7 mouse cellular contexts compared by ENCODE assay signal in genomic region chr11:115881002-115881401, GRCm38 (mm10). TPM values are rescaled to one million over a fixed set of nuclear protein-coding genes. Genes with fewer than 3 reads are reported as not detected.
DNase-seq lines count a peak whose midpoint lies in the region; ATAC-seq and TF ChIP-seq lines count a peak whose summit lies in the region.

No protein-coding gene starts in this region.

- no peak; the same call in 1 of the 2 replicates for ATAC-seq in G1E (ENCODE audit: extremely low read depth, insufficient number of reproducible peaks, low FRiP score, poor library complexity, severe bottlenecking)
- ATAC-seq in neural tube, embryonic 11.5 days (ENCODE audit: insufficient read depth, low FRiP score, low TSS enrichment) = no peak

- no peaks in the 10 kb centered on the region for H3K36me3 ChIP-seq in G1E (replicated peaks)
- H3K36me3 ChIP-seq in embryonic facial prominence, embryonic 10.5 days (replicated peaks) = no peaks in the 10 kb centered on the region
- no peaks in the 10 kb centered on the region for H3K36me3 ChIP-seq in neural tube, embryonic 11.5 days (ENCODE audit: control insufficient read depth, insufficient read depth, low read length)
- no peaks in the 10 kb centered on the region for H3K36me3 ChIP-seq in heart, embryonic 10.5 days

- no peaks in the 10 kb centered on the region for H3K9me3 ChIP-seq in G1E (replicated peaks)
- H3K9me3 ChIP-seq in embryonic facial prominence, embryonic 10.5 days = no peaks in the 10 kb centered on the region
- no peaks in the 10 kb centered on the region for H3K9me3 ChIP-seq in neural tube, embryonic 11.5 days (ENCODE audit: control insufficient read depth, low read length)
- no peaks in the 10 kb centered on the region for H3K9me3 ChIP-seq in heart, embryonic 10.5 days

- 23% methylated on average over 5 of the region's 5 CpGs for WGBS in embryonic facial prominence, embryonic 10.5 days
- WGBS in neural tube, embryonic 11.5 days = 27% methylated on average over 5 of the region's 5 CpGs
- WGBS in heart, embryonic 10.5 days = 27% methylated on average over 5 of the region's 5 CpGs

- H3K4me3 ChIP-seq in G1E (ENCODE audit: low read depth, low read length) = no peak overlapping the region
- H3K4me3 ChIP-seq in embryonic facial prominence, embryonic 10.5 days = no peak overlapping the region
- no peak overlapping the region for H3K4me3 ChIP-seq in neural tube, embryonic 11.5 days (ENCODE audit: low read depth, low read length)
- no peak overlapping the region for H3K4me3 ChIP-seq in heart, embryonic 10.5 days

- peaks cover 10% of the 10 kb centered on the region; the same call in 1 of the 2 replicates for H3K4me1 ChIP-seq in G1E (ENCODE audit: insufficient read depth, low read depth, low read length)
- H3K4me1 ChIP-seq in embryonic facial prominence, embryonic 10.5 days = peaks cover 11% of the 10 kb centered on the region; the same call in 1 of the 2 replicates
- no peaks in the 10 kb centered on the region for H3K4me1 ChIP-seq in neural tube, embryonic 11.5 days (ENCODE audit: control insufficient read depth, insufficient read depth, low read length)
- H3K4me1 ChIP-seq in heart, embryonic 10.5 days = peaks cover 8% of the 10 kb centered on the region

- peak; percentile 48 to 49 for DNase-seq in kidney, postnatal 4 days
- no peak for DNase-seq in kidney, adult 9 months
- peak; percentile 70 for DNase-seq in G1E (ENCODE audit: low spot score)
- peak; percentile 50 for DNase-seq in embryonic facial prominence, embryonic 10.5 days (ENCODE audit: low spot score)
- peak; percentile 30 for DNase-seq in neural tube, embryonic 11.5 days (ENCODE audit: low spot score)
- DNase-seq in layer of hippocampus, postnatal 36 days = no peak
- DNase-seq in heart, embryonic 10.5 days (ENCODE audit: low spot score) = no peak

- peaks cover 77% of the 10 kb centered on the region for H3K27me3 ChIP-seq in G1E (ENCODE audit: insufficient read depth, low read length)
- peaks cover 31% of the 10 kb centered on the region for H3K27me3 ChIP-seq in embryonic facial prominence, embryonic 10.5 days (replicated peaks; ENCODE audit: low read depth, poor library complexity, severe bottlenecking)
- peaks cover 8% of the 10 kb centered on the region for H3K27me3 ChIP-seq in neural tube, embryonic 11.5 days (ENCODE audit: control insufficient read depth, insufficient read depth, low read length)
- H3K27me3 ChIP-seq in heart, embryonic 10.5 days (ENCODE audit: insufficient read depth, poor library complexity, severe bottlenecking) = peaks cover 40% of the 10 kb centered on the region

- TF ChIP-seq CTCF in G1E (IDR thresholded peaks at IDR 0.05; ENCODE audit: low read depth, low read length) = peak; percentile 98

- no peak overlapping the region for H3K4me2 ChIP-seq in neural tube, embryonic 11.5 days (ENCODE audit: low read depth)

- no peak overlapping the region for H3K9ac ChIP-seq in neural tube, embryonic 11.5 days (ENCODE audit: low read length)

- H3K27ac ChIP-seq in embryonic facial prominence, embryonic 10.5 days (replicated peaks) = no peak overlapping the region
- H3K27ac ChIP-seq in neural tube, embryonic 11.5 days (ENCODE audit: low read depth, low read length) = no peak overlapping the region
- H3K27ac ChIP-seq in heart, embryonic 10.5 days = no peak overlapping the region

RNA-seq across cellular contexts. Expression of gene Smim5, which starts 18.8 kb away (rescaled TPM):
- total RNA-seq in G1E (2014; fragmentation: Nextera tagmentation) (8.0 and 14.7 TPM in 2 replicates), G1E (2017) (30.0 and 38.1 TPM in 2 replicates)
- 10.0 and 11.7 TPM in 2 replicates for polyA plus RNA-seq in G1E (2012)
- polyA plus RNA-seq in embryonic facial prominence, embryonic 10.5 days (2016; fragmentation: Nextera tagmentation; extraction: Ambion mirVana) = 1.5 and 1.8 TPM in 2 replicates
- 2.0 and 3.4 TPM in 2 replicates for polyA plus RNA-seq in neural tube, embryonic 11.5 days (2014; fragmentation: Nextera tagmentation; extraction: Ambion mirVana)
- total RNA-seq in layer of hippocampus, postnatal 36 days (2021) = under 1 TPM in 1 of 2 experiments, not detected in 1; 0.72 TPM
- polyA plus RNA-seq in heart, embryonic 10.5 days (2016; fragmentation: Nextera tagmentation; extraction: Ambion mirVana) = 13.7 and 17.9 TPM in 2 replicates

RNA-seq across cellular contexts. Expression of gene Myo15b, which starts 22.8 kb away (rescaled TPM):
- total RNA-seq in G1E (2014; fragmentation: Nextera tagmentation) (1.1 TPM in 1 of 2 replicates, not detected in the other), G1E (2017) (0.16 and 0.17 TPM in 2 replicates)
- 0.33 and 0.35 TPM in 2 replicates for polyA plus RNA-seq in G1E (2012)
- polyA plus RNA-seq in embryonic facial prominence, embryonic 10.5 days (2016; fragmentation: Nextera tagmentation; extraction: Ambion mirVana) = 0.07 and 0.16 TPM in 2 replicates
- 0.12 and 0.13 TPM in 2 replicates for polyA plus RNA-seq in neural tube, embryonic 11.5 days (2014; fragmentation: Nextera tagmentation; extraction: Ambion mirVana)
- total RNA-seq in layer of hippocampus, postnatal 36 days (2021) = under 1 TPM in 1 of 2 experiments, not detected in 1; 0.20 TPM
- polyA plus RNA-seq in heart, embryonic 10.5 days (2016; fragmentation: Nextera tagmentation; extraction: Ambion mirVana) = 0.23 and 0.31 TPM in 2 replicates

RNA-seq across cellular contexts. Expression of gene Smim6, which starts 30.8 kb away (rescaled TPM):
- total RNA-seq in G1E (2014; fragmentation: Nextera tagmentation) (2.4 TPM in 1 of 2 replicates, not detected in the other), G1E (2017) (0.23 TPM in 1 of 2 replicates, not detected in the other)
- polyA plus RNA-seq in G1E (2012) = not detected in 2 replicates
- polyA plus RNA-seq in embryonic facial prominence, embryonic 10.5 days (2016; fragmentation: Nextera tagmentation; extraction: Ambion mirVana) = 1.1 and 1.6 TPM in 2 replicates
- polyA plus RNA-seq in neural tube, embryonic 11.5 days (2014; fragmentation: Nextera tagmentation; extraction: Ambion mirVana) = 0.42 TPM in 1 of 2 replicates, not detected in the other
- total RNA-seq in layer of hippocampus, postnatal 36 days (2021) = not detected
- polyA plus RNA-seq in heart, embryonic 10.5 days (2016; fragmentation: Nextera tagmentation; extraction: Ambion mirVana) = 1.6 and 1.7 TPM in 2 replicates

RNA-seq across cellular contexts. Expression of gene Sap30bp, which starts 52.1 kb away (rescaled TPM):
- total RNA-seq in G1E (2014; fragmentation: Nextera tagmentation) (28.7 and 30.8 TPM in 2 replicates), G1E (2017) (110 and 131 TPM in 2 replicates)
- polyA plus RNA-seq in G1E (2012) = 23.4 and 27.8 TPM in 2 replicates
- 48.4 and 50.8 TPM in 2 replicates for polyA plus RNA-seq in embryonic facial prominence, embryonic 10.5 days (2016; fragmentation: Nextera tagmentation; extraction: Ambion mirVana)
- 48.9 and 51.8 TPM in 2 replicates for polyA plus RNA-seq in neural tube, embryonic 11.5 days (2014; fragmentation: Nextera tagmentation; extraction: Ambion mirVana)
- 10 to 100 TPM; 52.2 to 58.2 TPM for total RNA-seq in layer of hippocampus, postnatal 36 days (2021)
- 29.4 and 35.8 TPM in 2 replicates for polyA plus RNA-seq in heart, embryonic 10.5 days (2016; fragmentation: Nextera tagmentation; extraction: Ambion mirVana)

RNA-seq across cellular contexts. Expression of gene Recql5, which starts 52.3 kb away (rescaled TPM):
- total RNA-seq in G1E (2014; fragmentation: Nextera tagmentation) (17.4 and 24.9 TPM in 2 replicates), G1E (2017) (16.0 and 23.6 TPM in 2 replicates)
- polyA plus RNA-seq in G1E (2012) = 17.3 and 17.4 TPM in 2 replicates
- 27.9 and 30.7 TPM in 2 replicates for polyA plus RNA-seq in embryonic facial prominence, embryonic 10.5 days (2016; fragmentation: Nextera tagmentation; extraction: Ambion mirVana)
- 23.9 and 25.2 TPM in 2 replicates for polyA plus RNA-seq in neural tube, embryonic 11.5 days (2014; fragmentation: Nextera tagmentation; extraction: Ambion mirVana)
- total RNA-seq in layer of hippocampus, postnatal 36 days (2021) = 10 to 100 TPM; 30.4 to 35.1 TPM
- 20.4 and 22.3 TPM in 2 replicates for polyA plus RNA-seq in heart, embryonic 10.5 days (2016; fragmentation: Nextera tagmentation; extraction: Ambion mirVana)

Comparison
In these comparisons a context has a peak if more than half of its experiments do, and no peak if none do; other contexts are left out.
1. DNase-seq: peak in kidney, postnatal 4 days (2 of 2), G1E (single experiment), embryonic facial prominence, embryonic 10.5 days (single experiment) and neural tube, embryonic 11.5 days (single experiment); none in kidney, adult 9 months (single experiment), layer of hippocampus, postnatal 36 days (0 of 2) and heart, embryonic 10.5 days (single experiment).